Mouse (Mus musculus): ENCODE results near the gene Slfn3. TPM values are rescaled to one million over a fixed set of nuclear protein-coding genes. Genes with fewer than 3 reads are reported as not detected.

Gene Slfn3
- polyA plus RNA-seq (2015; fragmentation: Illumina TruSeq; extraction: RNeasy Lipid Tissue Mini Kit (QIAGEN cat#74804); ENCODE audit: insufficient read depth, low replicate concordance), result 5.7 TPM

GRCm38 (mm10) chr11:83191134-83191893 is at the start of gene Slfn3:
Gene Slfn3, plus strand, starts transcription at chr11:83191330.

GRCm38 (mm10) chr11:83174948-83175539 is 16.1 kb upstream of the Slfn3 start, which contains the start of gene Slfn4:
Gene Slfn4, plus strand, starts transcription at chr11:83175186.

Other genes with a start within 250 kb of the Slfn3 start
- 69.7 TPM for gene Slfn5, start 240.0 kb upstream of the Slfn3 start, polyA plus RNA-seq (2015; fragmentation: Illumina TruSeq; extraction: RNeasy Lipid Tissue Mini Kit (QIAGEN cat#74804); ENCODE audit: insufficient read depth, low replicate concordance)
- 7.9 TPM for gene Slfn9, start 199.5 kb upstream of the Slfn3 start, polyA plus RNA-seq (2015; fragmentation: Illumina TruSeq; extraction: RNeasy Lipid Tissue Mini Kit (QIAGEN cat#74804); ENCODE audit: insufficient read depth, low replicate concordance)
- 77.5 TPM for gene Slfn8, start 170.5 kb upstream of the Slfn3 start, polyA plus RNA-seq (2015; fragmentation: Illumina TruSeq; extraction: RNeasy Lipid Tissue Mini Kit (QIAGEN cat#74804); ENCODE audit: insufficient read depth, low replicate concordance)
- gene Slfn2, start 126.2 kb upstream of the Slfn3 start, polyA plus RNA-seq (2015; fragmentation: Illumina TruSeq; extraction: RNeasy Lipid Tissue Mini Kit (QIAGEN cat#74804); ENCODE audit: insufficient read depth, low replicate concordance), result 306 TPM
- gene Slfn1, start 74.5 kb upstream of the Slfn3 start, polyA plus RNA-seq (2015; fragmentation: Illumina TruSeq; extraction: RNeasy Lipid Tissue Mini Kit (QIAGEN cat#74804); ENCODE audit: insufficient read depth, low replicate concordance), result 71.6 TPM
- gene Slfn4, start 16.1 kb upstream of the Slfn3 start, polyA plus RNA-seq (2015; fragmentation: Illumina TruSeq; extraction: RNeasy Lipid Tissue Mini Kit (QIAGEN cat#74804); ENCODE audit: insufficient read depth, low replicate concordance), result 15.5 TPM
- 12.9 TPM for gene Slfn14, start 95.4 kb downstream of the Slfn3 start, polyA plus RNA-seq (2015; fragmentation: Illumina TruSeq; extraction: RNeasy Lipid Tissue Mini Kit (QIAGEN cat#74804); ENCODE audit: insufficient read depth, low replicate concordance)
- gene Ap2b1, start 107.7 kb downstream of the Slfn3 start, polyA plus RNA-seq (2015; fragmentation: Illumina TruSeq; extraction: RNeasy Lipid Tissue Mini Kit (QIAGEN cat#74804); ENCODE audit: insufficient read depth, low replicate concordance), result 105 TPM
- gene Pex12, start 111.3 kb downstream of the Slfn3 start, polyA plus RNA-seq (2015; fragmentation: Illumina TruSeq; extraction: RNeasy Lipid Tissue Mini Kit (QIAGEN cat#74804); ENCODE audit: insufficient read depth, low replicate concordance), result 14.9 TPM
- gene Rasl10b, start 217.8 kb downstream of the Slfn3 start, polyA plus RNA-seq (2015; fragmentation: Illumina TruSeq; extraction: RNeasy Lipid Tissue Mini Kit (QIAGEN cat#74804); ENCODE audit: insufficient read depth, low replicate concordance), result 0.10 TPM
- gene Gas2l2, start 238.1 kb downstream of the Slfn3 start, polyA plus RNA-seq (2015; fragmentation: Illumina TruSeq; extraction: RNeasy Lipid Tissue Mini Kit (QIAGEN cat#74804); ENCODE audit: insufficient read depth, low replicate concordance), result not detected
- gene 1700020L24Rik, start 246.3 kb downstream of the Slfn3 start, polyA plus RNA-seq (2015; fragmentation: Illumina TruSeq; extraction: RNeasy Lipid Tissue Mini Kit (QIAGEN cat#74804); ENCODE audit: insufficient read depth, low replicate concordance), result not detected

Measured in spleen, adult 10 weeks (tissue).